Mouse (Mus musculus): ENCODE measurements around the gene Adam22. TPM values are rescaled to one million over a fixed set of nuclear protein-coding genes. Genes with fewer than 3 reads are reported as not detected.
"Not testable (repeated sequence)": the region's sequence is repeated elsewhere in the genome, so short reads cannot be mapped to it uniquely, and the experiment has no call there.

Adam22 gene
- total and polyA plus RNA-seq, 3 experiments = 0.27 to 0.30 TPM; not detected in 1

DNA sequence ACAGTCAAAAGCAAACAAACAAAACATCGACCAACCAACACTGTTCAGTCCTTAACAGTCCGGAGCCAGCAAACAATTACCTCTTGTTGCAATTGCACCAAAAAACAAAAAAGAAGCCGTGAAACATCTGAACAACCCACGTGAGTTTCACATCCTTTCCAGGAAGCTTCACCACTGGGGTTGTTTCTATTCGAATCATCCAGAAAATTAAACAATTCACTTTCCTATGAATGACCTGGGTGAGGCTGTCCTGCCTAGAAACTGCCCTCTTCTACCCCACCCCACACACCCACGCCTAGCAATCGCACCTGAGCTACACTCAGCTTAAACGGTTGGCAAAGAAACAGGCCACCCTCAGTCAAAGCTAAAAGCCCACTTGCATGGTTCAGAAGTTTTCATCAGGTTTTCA is 312.2 kb downstream of the Adam22 start:
- TF ChIP-seq POLR2AphosphoS5 (IDR thresholded peaks at IDR 0.05; ENCODE audit: insufficient replicate concordance, low read depth, low read length) = no peak
- TF ChIP-seq GATA1 (IDR thresholded peaks at IDR 0.05; ENCODE audit: borderline replicate concordance, low read length) = no peak
- TF ChIP-seq TAL1 (conservative IDR thresholded peaks at IDR 0.05; ENCODE audit: low read depth, low read length) = no peak
- TF ChIP-seq CTCF (IDR thresholded peaks at IDR 0.05; ENCODE audit: low read depth, low read length) = no peak
- TF ChIP-seq GATA2 (IDR thresholded peaks at IDR 0.05; ENCODE audit: borderline replicate concordance, low read depth, low read length) = no peak
- H3K4me1 ChIP-seq (ENCODE audit: insufficient read depth, low read depth, low read length) = peaks cover 18% of the 10 kb centered on the region
- peak; percentile 3 for DNase-seq (ENCODE audit: low spot score)

DNA sequence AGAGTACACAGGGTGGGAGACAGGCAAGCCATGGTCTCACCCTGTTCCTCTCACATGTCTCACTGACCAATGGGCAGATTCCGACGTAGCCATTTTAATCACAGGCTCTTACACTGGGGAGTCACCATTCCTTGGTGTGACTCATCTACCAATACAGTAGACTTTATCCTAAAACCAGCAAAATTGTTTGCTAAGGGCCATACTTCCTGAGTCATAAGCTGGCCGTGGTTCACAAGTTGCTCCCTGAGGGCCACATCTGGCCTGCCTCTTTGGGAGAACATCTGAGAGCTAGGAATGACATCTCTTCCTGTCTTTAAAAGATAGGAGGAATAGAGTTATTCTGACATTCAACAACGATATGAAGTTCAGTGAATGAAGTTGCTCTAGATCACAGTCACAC is 314.1 kb downstream of the Adam22 start:
- ATAC-seq (ENCODE audit: extremely low read depth, insufficient number of reproducible peaks, low FRiP score, poor library complexity, severe bottlenecking) (no peak), DNase-seq (ENCODE audit: low spot score) (no peak)
- Histone ChIP-seq H3K36me3 (replicated peaks) (peaks cover 9% of the 10 kb centered on the region), H3K4me3 (ENCODE audit: low read depth, low read length) (no peak overlapping the region), H3K27me3 (ENCODE audit: insufficient read depth, low read length) (peaks cover 9% of the 10 kb centered on the region; the same call in 1 of the 2 replicates), H3K4me1 (ENCODE audit: insufficient read depth, low read depth, low read length) (peaks cover 18% of the 10 kb centered on the region), H3K9me3 (replicated peaks) (no peaks in the 10 kb centered on the region)
- TF ChIP-seq CTCF (IDR thresholded peaks at IDR 0.05; ENCODE audit: low read depth, low read length) (no peak), TAL1 (conservative IDR thresholded peaks at IDR 0.05; ENCODE audit: low read depth, low read length) (no peak), GATA2 (IDR thresholded peaks at IDR 0.05; ENCODE audit: borderline replicate concordance, low read depth, low read length) (no peak), GATA1 (IDR thresholded peaks at IDR 0.05; ENCODE audit: borderline replicate concordance, low read length) (no peak), POLR2AphosphoS5 (IDR thresholded peaks at IDR 0.05; ENCODE audit: insufficient replicate concordance, low read depth, low read length) (no peak)

More for the DNA sequence above, 312.2 kb downstream of the Adam22 start:
- peaks cover 24% of the 10 kb centered on the region for H3K36me3 ChIP-seq (replicated peaks)
- peaks cover 2% of the 10 kb centered on the region; the same call in 1 of the 2 replicates for H3K27me3 ChIP-seq (ENCODE audit: insufficient read depth, low read length)
- peak overlapping the region; percentile 96 for H3K4me3 ChIP-seq (ENCODE audit: low read depth, low read length)
- peak; percentile 36 for ATAC-seq (ENCODE audit: extremely low read depth, insufficient number of reproducible peaks, low FRiP score, poor library complexity, severe bottlenecking)
- no peaks in the 10 kb centered on the region for H3K9me3 ChIP-seq (replicated peaks)

DNA sequence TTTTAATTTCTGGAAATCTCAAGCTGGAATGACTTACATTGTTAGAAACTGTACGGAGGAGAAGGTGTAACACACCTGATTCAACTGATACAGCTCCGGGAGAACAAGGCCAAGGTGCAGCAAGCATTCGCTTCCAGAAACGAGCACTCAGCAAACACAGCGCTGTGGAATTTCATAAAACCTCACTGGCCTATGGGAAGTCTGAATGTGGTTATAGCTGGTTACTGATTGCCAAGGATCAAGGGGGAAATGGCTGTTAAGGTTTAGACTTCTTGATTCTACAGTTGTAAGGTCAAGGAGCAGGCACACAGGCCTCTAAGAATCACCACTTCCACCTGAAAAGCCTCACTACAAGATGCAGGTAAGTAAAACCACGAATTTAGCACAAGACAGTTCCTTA is 322.1 kb downstream of the Adam22 start, which contains the start of gene Sri:
Gene Sri (plus strand): TSS at position 224 of the 400 bp plus-strand sequence.
- no peak within 1 kb of the TSS for H3K4me3 ChIP-seq (ENCODE audit: low read depth, low read length)
- ATAC-seq (ENCODE audit: extremely low read depth, insufficient number of reproducible peaks, low FRiP score, poor library complexity, severe bottlenecking) = no peak
- TF ChIP-seq CTCF (IDR thresholded peaks at IDR 0.05; ENCODE audit: low read depth, low read length) = no peak
- no peak for TF ChIP-seq POLR2AphosphoS5 (IDR thresholded peaks at IDR 0.05; ENCODE audit: insufficient replicate concordance, low read depth, low read length)
- TF ChIP-seq GATA2 (IDR thresholded peaks at IDR 0.05; ENCODE audit: borderline replicate concordance, low read depth, low read length) = no peak
- no peak for TF ChIP-seq GATA1 (IDR thresholded peaks at IDR 0.05; ENCODE audit: borderline replicate concordance, low read length)
- no peak for TF ChIP-seq TAL1 (conservative IDR thresholded peaks at IDR 0.05; ENCODE audit: low read depth, low read length)

DNA sequence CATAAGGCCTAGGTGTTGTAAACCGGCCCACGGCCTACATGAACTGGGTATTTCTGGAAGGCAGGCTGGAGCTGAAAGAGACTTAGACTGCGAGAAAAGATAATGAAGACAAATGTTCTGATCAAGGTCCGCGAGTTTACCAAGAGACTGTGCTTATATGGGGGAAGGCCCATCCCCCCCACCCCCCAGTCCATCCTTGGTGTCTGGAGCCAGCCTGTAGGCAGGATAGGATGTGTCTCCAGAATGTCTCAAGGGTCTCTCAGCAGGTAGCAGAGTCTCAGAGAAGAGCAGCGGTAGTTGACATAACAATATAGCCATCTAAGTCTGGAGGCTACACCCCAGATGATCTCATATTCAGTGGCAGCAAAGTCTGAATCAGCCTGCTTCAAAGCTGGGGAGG is 333.4 kb downstream of the Adam22 start:
- not testable (repeated sequence) for H3K9me3 ChIP-seq (replicated peaks); H3K4me1 ChIP-seq (ENCODE audit: insufficient read depth, low read depth, low read length); DNase-seq (ENCODE audit: low spot score); ATAC-seq (ENCODE audit: extremely low read depth, insufficient number of reproducible peaks, low FRiP score, poor library complexity, severe bottlenecking); H3K27me3 ChIP-seq (ENCODE audit: insufficient read depth, low read length); H3K4me3 ChIP-seq (ENCODE audit: low read depth, low read length); H3K36me3 ChIP-seq (replicated peaks)

More for the DNA sequence above, 322.1 kb downstream of the Adam22 start, which contains the start of gene Sri:
- Histone ChIP-seq H3K9me3 (replicated peaks) (no peaks in the 10 kb centered on the region), H3K36me3 (replicated peaks) (no peaks in the 10 kb centered on the region), H3K4me1 (ENCODE audit: insufficient read depth, low read depth, low read length) (no peaks in the 10 kb centered on the region), H3K27me3 (ENCODE audit: insufficient read depth, low read length) (peaks cover 6% of the 10 kb centered on the region; the same call in 1 of the 2 replicates)
- no peak for DNase-seq (ENCODE audit: low spot score)

Other genes with a start within 250 kb of the Adam22 start
- gene Dbf4, start 54.6 kb upstream of the Adam22 start, total RNA-seq (2014; fragmentation: Nextera tagmentation) = 141 and 174 TPM in 2 replicates
- 121 and 139 TPM in 2 replicates for gene Dbf4, start 54.6 kb upstream of the Adam22 start, total RNA-seq (2017)
- gene Dbf4, start 54.6 kb upstream of the Adam22 start, polyA plus RNA-seq (2012) = 32.6 and 36.0 TPM in 2 replicates
- gene Slc25a40, start 54.7 kb upstream of the Adam22 start, total RNA-seq (2014; fragmentation: Nextera tagmentation) = 44.3 and 44.7 TPM in 2 replicates
- gene Slc25a40, start 54.7 kb upstream of the Adam22 start, total RNA-seq (2017) = 18.9 and 23.6 TPM in 2 replicates
- 1.3 and 1.6 TPM in 2 replicates for gene Slc25a40, start 54.7 kb upstream of the Adam22 start, polyA plus RNA-seq (2012)

Measured in G1E (cell line).